Mouse (Mus musculus) c-Kit-positive CD71-positive TER-119-positive erythroid progenitor cells, embryonic 14.5 days (primary cell): ENCODE measurements around the gene Btg3.
"Not testable (repeated sequence)": the region's sequence is repeated elsewhere in the genome, so short reads cannot be mapped to it uniquely, and the experiment has no call there.

Experiments
- DNase-seq: peaks from one replicate; pipeline ENCODE4 v3.0.0-alpha.2; 2013; ENCODE audit warnings: low spot score

Gene Btg3

GRCm38 (mm10) chr16:78376745-78377570 lies at the start of gene Btg3:
Btg3 (minus strand) TSS chr16:78377192.
- peak; percentile 86 for DNase-seq

DNA sequence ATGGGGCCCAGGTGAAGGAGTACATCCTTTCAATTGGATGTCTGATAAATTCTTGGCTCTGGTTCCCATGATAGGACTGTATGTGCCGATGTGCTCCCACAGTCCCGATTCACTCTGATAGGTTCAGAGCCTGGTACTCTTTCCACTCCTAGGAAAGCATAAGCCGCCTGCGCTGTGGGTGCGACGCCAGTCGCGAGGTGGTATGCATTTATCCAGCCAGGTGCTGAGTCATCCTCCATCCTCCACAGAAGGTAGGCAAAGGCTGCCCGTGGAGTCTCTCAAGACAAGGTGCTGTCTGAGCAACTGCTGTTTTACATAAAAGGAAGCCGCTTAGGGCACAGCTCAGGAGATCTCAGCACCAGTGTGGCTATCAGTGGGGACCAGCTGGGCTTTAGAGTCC lies 40.7 kb upstream of the Btg3 start:
- DNase-seq: no peak

DNA sequence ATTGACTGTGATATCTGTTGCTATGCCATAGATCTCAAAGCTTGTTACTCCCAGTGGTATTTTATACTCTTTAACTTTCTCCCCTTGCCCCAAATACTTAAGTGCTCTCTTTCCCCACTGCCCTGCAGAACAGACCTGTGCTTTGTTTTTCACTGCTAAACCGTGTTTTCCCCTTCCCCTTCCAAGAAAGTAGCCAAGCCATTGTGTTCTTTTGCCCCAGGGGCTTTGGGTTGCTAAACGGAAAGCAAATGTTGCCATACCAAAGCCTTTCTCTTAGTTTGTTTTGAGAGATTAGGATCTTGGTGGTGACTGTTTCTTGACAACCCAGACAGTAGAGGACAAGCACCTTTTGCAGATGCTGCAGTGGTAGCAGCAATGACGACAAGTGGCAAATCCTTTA lies 39.5 kb upstream of the Btg3 start:
- DNase-seq: no peak

DNA sequence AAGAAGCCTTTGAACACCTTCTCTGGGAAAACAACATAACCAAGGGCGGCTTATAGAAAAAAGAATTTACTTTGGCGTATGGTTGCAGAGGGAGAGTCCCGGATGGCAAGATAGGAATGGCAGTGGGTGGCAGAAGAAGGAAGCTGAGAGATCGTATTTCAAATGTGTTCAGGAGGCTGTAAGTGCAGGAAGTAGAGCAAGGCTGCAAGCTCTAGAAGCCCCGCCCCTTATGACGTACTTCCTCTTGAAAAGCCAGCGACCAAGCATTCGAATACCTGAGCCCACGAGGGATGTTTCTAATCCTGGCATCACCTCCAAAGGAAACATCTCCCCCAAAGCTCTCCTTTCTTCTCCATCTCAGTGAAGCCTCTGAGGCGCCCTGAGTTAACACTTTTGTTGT lies 33.0 kb upstream of the Btg3 start:
- no peak for DNase-seq

GRCm38 (mm10) chr16:78407855-78408254 lies 30.9 kb upstream of the Btg3 start:
- DNase-seq: no peak

DNA sequence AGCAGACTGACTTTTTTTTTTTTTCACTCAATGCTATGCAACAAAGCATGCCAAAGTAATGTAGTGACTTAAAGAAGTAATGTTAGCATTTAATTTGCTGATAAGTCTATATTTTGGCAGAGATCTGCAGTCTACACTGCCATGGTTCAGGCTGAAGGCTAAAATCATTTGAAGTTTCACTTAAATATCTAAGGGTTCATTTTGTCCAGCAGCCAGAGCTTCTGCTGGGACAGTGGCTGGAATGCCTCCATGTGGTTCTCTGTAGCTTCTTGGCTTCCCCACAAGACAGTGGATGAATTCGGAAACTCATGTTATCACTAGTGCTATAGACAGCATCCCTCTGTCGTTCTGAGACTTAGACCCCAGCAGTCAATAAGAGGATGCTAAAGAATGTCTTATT lies 29.7 kb upstream of the Btg3 start:
- no peak for DNase-seq

DNA sequence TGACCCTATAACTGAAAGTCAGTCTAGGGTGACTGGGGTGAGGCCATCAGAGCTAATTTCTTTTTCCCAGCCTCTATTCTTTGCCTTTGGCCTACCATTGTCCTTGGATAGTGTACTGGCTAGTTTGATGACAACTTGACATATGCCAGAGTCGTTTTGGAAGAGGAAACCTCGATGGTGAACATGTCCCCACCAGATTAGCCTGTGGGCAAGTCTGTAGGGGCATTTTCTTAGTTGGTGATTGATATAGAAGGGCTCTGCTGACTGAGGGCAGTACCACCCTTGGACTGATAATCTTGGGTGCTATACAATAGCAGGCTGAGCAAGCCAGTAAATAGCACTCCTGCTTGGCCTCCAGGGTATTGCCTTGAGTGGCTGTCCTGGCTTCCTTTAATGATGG lies 25.3 kb upstream of the Btg3 start:
- DNase-seq: no peak

DNA sequence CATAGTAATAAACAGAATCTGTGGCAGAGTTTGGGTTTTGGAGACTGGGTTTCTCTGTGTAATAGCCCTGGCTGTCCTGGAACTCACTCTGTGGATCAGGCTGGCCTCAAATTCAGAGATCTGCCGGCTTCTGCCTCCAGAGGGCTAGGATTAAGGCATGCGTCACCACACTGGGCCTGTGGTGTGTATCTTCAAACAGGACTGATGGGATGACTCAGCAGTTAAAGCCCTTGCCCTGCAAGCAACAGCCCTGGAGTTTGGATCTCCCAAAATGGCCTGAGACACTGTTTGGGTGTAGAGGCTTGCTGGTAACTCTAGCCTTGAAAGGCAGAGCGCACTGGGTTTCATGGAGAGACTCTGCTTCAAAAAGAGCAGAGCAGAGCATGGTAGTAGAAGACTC lies 22.4 kb upstream of the Btg3 start:
- DNase-seq: no peak

GRCm38 (mm10) chr16:78398734-78399133 lies 21.7 kb upstream of the Btg3 start:
- DNase-seq: no peak

GRCm38 (mm10) chr16:78391354-78391753 lies 14.4 kb upstream of the Btg3 start:
- no peak for DNase-seq

DNA sequence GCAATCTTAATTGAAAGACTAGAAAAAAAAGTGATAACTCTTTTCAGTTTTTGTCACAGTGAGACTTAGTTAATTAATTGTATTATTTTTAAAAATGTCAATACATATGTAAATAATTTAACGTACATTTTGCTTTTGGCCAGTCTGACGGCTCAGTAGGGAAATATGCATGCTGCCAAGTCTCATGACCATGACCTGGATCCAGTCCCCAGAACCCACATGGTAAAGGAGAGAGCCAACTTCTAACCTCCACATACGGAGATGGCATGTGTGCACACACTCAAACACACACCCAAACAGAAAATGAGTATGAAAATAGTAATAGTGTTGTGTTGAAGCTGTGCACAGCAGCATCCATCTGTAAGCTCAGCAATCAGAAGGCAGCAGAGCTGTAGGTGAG lies 13.0 kb upstream of the Btg3 start:
- no peak for DNase-seq

- no peak for DNase-seq
Observed at GRCm38 (mm10) chr16:78389122-78389521, 12.1 kb upstream of the Btg3 start.

GRCm38 (mm10) chr16:78378493-78378892 lies 1.5 kb upstream of the Btg3 start:
- DNase-seq: no peak

DNA sequence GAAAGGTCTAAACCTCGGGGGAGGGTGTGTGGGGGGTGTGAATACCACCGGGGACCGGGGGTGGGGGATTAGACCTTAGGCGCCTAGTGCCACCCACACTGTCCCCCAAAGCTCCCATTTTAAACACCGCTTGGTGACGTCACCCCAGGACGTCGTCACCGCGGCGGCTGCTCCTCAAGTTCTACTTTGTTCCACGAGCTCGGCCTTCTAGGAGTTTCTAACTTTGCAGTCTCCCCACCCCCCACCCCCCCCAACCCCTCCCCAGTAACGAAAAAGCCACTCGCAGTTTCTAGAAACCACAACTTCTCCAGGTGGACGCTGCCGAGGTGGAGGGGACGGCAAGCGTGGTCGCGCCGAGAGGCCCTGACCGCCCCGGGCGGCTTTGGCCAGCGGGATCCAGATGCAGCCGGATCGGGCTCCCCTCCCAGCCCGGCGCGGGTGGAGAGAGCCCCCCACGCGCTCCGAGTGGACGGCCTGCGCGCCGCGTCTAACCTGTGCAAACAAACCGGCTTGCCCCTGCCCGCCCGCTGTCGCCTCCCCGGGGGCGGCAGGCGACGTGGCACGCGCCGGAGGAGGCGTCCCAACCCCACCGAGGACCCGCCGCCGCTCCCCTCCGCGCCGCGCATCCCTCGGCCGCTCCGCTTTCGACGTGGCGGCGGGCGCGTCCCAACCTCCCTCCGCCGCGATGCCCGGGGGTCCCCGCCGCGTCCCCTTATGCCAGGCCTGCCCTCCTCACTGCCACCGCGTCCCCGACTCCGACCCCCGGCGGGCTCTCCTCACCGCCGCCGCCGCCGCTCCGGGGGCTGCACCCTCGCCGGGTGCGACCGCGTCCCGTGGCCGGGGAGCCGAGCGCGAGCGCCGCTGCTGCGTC lies 936 bp downstream of the Btg3 start:
- peak; percentile 65 for DNase-seq

DNA sequence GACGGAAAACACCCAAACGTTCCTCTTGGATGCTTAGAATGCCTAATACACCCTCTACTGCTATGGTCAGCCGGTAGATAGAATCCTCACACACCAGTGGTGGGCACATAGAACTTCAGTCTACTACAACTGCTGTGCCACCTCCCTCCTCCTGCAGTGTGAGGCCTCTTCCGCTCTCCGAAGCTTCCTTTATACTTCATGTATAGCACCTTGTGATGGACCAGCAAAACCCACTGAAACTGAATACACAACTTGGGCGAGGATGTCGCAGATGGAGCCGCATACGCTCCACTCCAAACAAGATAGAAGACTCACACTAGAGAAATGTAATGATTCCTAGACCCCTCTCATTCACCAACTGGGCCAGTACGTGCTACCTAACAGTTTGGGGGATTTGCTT lies 1.8 kb downstream of the Btg3 start:
- DNase-seq: no peak

DNA sequence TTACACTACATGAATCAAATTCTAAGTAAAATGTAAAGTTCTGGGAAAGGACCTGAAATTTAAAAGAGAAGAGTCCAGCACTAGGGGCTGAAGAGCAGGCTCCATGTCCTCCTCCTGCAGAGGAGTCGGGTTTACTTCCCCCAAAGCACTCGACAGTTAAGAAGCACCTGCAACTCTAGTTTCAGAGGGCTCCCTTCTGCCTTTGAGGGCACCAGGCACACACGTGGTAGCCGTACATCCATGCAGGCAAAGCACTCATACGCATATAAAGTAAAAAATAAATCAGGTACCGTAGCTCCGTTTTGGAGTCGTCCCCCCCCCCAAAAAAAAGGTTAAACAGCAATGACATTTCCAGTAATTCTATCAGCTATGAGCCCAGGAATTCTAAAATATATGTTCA lies 3.2 kb downstream of the Btg3 start:
- no peak for DNase-seq

- no peak for DNase-seq
Observed at GRCm38 (mm10) chr16:78372786-78373185, 4.2 kb downstream of the Btg3 start.

DNA sequence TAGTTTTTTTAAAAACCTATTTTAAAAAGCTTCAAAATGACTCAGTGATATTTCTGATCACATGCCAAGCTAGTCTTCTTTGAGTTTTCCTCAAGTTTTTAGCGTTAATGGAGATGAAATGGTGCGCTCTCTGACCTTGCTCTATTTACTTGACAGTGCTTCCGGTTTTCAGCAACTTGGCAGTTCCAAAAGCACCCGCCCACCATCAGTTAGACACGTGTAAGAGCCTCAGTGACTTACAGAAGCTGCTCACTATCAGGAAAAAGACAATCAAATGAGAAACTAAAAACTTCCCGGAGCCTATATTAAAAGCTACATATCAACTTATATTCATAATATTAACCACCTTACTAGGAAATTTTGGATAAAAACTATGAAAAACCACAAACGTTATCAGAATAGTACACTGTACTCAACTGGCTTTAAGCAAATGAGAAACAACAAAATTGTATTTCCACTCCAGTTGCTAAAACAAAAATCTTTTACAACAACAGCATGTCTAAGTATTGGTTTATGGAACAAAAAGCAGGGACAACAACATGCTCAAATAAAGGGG lies 5.4 kb downstream of the Btg3 start:
- no peak for DNase-seq

GRCm38 (mm10) chr16:78364554-78364953 lies 12.4 kb downstream of the Btg3 start:
- DNase-seq: not testable (repeated sequence)

GRCm38 (mm10) chr16:78361466-78361865 lies 15.5 kb downstream of the Btg3 start:
- no peak for DNase-seq

DNA sequence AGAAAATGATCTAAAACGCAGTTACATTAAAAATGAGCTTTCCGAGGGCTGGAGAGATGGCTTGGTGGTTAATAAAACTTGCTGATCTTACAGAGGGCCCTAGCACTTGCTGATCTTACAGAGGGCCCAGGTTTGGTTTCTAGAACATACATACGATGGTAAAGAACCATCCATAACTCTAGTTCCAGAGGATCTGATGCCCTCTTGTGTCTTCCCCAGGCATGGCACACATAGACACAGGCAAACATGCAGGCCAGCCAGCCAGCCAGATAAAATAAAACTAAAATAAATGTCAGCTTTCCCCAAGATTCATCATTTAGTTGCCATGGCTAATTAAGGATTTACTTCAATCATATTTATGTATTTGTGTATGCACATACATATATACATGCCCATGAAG lies 19.2 kb downstream of the Btg3 start:
- DNase-seq: no peak

GRCm38 (mm10) chr16:78347328-78347926 lies 29.6 kb downstream of the Btg3 start:
- no peak for DNase-seq
